ENCODE assay signal across 11 mouse cellular contexts in the genomic region with DNA sequence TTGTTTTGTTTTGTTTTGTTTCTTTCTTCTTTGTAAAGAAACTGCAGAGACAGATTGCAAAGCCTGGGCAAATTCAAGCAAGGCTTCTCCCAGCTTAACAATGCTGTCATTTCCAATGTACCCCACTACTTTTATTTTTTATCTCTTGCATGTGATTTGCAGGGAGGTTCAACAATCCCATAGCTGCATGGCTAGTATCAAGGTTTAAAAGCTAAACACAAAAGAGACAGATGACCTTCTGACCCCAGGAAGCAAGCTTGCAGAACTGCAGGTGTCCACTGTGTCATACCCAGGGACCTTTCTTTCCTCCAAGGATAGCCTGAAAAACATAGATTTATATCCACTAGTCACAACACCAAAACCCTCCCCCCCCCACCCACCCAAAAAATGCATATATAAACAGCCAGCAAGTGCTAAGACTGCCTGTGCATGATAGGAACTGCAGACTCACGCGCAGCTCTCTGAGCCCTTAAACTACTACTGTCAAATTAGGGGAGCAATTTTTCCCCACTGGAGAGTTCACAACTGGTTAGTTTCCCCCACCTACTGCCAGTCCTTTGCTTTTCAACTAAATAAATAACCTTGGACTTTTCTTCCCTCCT.
A peak's percentile ranks its signal among the peaks of the same experiment; 100 is the strongest.
DNase-seq lines count a peak whose midpoint lies in the region; ATAC-seq and TF ChIP-seq lines count a peak whose summit lies in the region.
"Had no signal": no experiment of that assay in that cellular context is flagged by ENCODE, and none has a peak within 500 bp of the region (broad histone marks: within the 10 kb centered on the region; RNA-seq: fewer than 3 reads in every experiment).

No protein-coding gene starts in this region.

- H3K4me3 ChIP-seq in cerebellum, adult 2 months (replicated peaks; ENCODE audit: insufficient read depth, low read depth, low read length), result no peak overlapping the region
- H3K4me3 ChIP-seq in brown adipose tissue, adult 24 weeks (ENCODE audit: insufficient read depth, low read depth, low read length), result peak overlapping the region; percentile 40
- H3K4me3 ChIP-seq in hindbrain, embryonic 10.5 days, result no peak overlapping the region
- H3K4me3 ChIP-seq in liver, embryonic 16.5 days (ENCODE audit: low read depth, low read length), result no peak overlapping the region
- H3K4me3 ChIP-seq: erythroblast, embryonic 14.5 days had no signal

- H3K27me3 ChIP-seq in cerebellum, adult 2 months (ENCODE audit: control insufficient read depth, insufficient read depth, low read length), result no peaks in the 10 kb centered on the region
- peaks cover 48% of the 10 kb centered on the region; the same call in 1 of the 2 replicates for H3K27me3 ChIP-seq in hindbrain, embryonic 10.5 days (ENCODE audit: insufficient read depth, poor library complexity, severe bottlenecking)
- H3K27me3 ChIP-seq in liver, embryonic 16.5 days (ENCODE audit: control insufficient read depth, insufficient read depth, low read depth, low read length), result peaks cover 79% of the 10 kb centered on the region

- 0 out of 2 replicates have a peak overlapping the region, but pooled peaks have one; percentile 15 for H3K27ac ChIP-seq in cerebellum, adult 2 months (ENCODE audit: insufficient read depth, low read length)
- peak overlapping the region; percentile 54 for H3K27ac ChIP-seq in brown adipose tissue, adult 24 weeks (replicated peaks; ENCODE audit: low read depth, low read length)
- H3K27ac ChIP-seq in hindbrain, embryonic 10.5 days, result peak overlapping the region; percentile 53
- H3K27ac ChIP-seq in liver, embryonic 16.5 days (ENCODE audit: low read length), result peak overlapping the region; percentile 38

- peak overlapping the region; percentile 17; the same call in 1 of the 2 replicates for H3K4me2 ChIP-seq in liver, embryonic 16.5 days (ENCODE audit: low read depth, low read length)

- no peak overlapping the region for H3K9ac ChIP-seq in liver, embryonic 16.5 days (ENCODE audit: low read depth, low read length)

- DNase-seq in cerebellum, adult 2 months, result no peak
- DNase-seq in cerebellum, postnatal 36 days, result no peak
- no peak for DNase-seq in hindbrain, embryonic 10.5 days (ENCODE audit: low spot score)
- no peak for DNase-seq in left cerebral cortex, postnatal 14 days (ENCODE audit: low spot score in 2 of 2)
- DNase-seq in cerebellum, postnatal 14 days, result no peak
- no peak for DNase-seq in cerebellum, adult 11 months
- DNase-seq: lung, adult 18-20 months; spleen, adult 18-20 months had no signal

- 49% methylated on average over 2 of the region's 2 CpGs for WGBS in cerebellum, adult 2 months
- 37% methylated on average over 2 of the region's 2 CpGs for WGBS in hindbrain, embryonic 10.5 days
- WGBS in liver, embryonic 16.5 days (ENCODE audit: insufficient replicate concordance), result 56% methylated on average over 2 of the region's 2 CpGs

- no peak for TF ChIP-seq CTCF in cerebellum, adult 2 months (IDR thresholded peaks at IDR 0.05; ENCODE audit: borderline replicate concordance, insufficient read depth, low read depth, low read length)

- no peak for ATAC-seq in liver, embryonic 16.5 days (ENCODE audit: low read depth)

- H3K9me3 ChIP-seq in hindbrain, embryonic 10.5 days, result no peaks in the 10 kb centered on the region
- no peaks in the 10 kb centered on the region for H3K9me3 ChIP-seq in liver, embryonic 16.5 days (replicated peaks; ENCODE audit: control insufficient read depth, low read length)

- intact Hi-C loops in left cerebral cortex, postnatal 14 days (cut with DNase I), result no loop called here

- no peaks in the 10 kb centered on the region for H3K36me3 ChIP-seq in hindbrain, embryonic 10.5 days
- no peaks in the 10 kb centered on the region for H3K36me3 ChIP-seq in liver, embryonic 16.5 days (ENCODE audit: control insufficient read depth, insufficient read depth)

- no peak for TF ChIP-seq POLR2A in cerebellum, adult 2 months (IDR thresholded peaks at IDR 0.05; ENCODE audit: borderline replicate concordance, insufficient read depth, low read length)

- H3K4me1 ChIP-seq in cerebellum, adult 2 months (ENCODE audit: control insufficient read depth, insufficient read depth, low read length), result peaks cover 2% of the 10 kb centered on the region; the same call in 1 of the 2 replicates
- H3K4me1 ChIP-seq in brown adipose tissue, adult 24 weeks (ENCODE audit: control insufficient read depth, insufficient read depth, insufficient read length, low read length), result no peaks in the 10 kb centered on the region; the same call in 1 of the 2 replicates
- peaks cover 88% of the 10 kb centered on the region for H3K4me1 ChIP-seq in hindbrain, embryonic 10.5 days (replicated peaks)
- H3K4me1 ChIP-seq in liver, embryonic 16.5 days (ENCODE audit: control insufficient read depth, low read depth, low read length), result no peaks in the 10 kb centered on the region; the same call in 1 of the 2 replicates
